Mouse (Mus musculus): Measurements from ENCODE around the gene Larp4. TPM values are rescaled to one million over a fixed set of nuclear protein-coding genes. Genes with fewer than 3 reads are reported as not detected.

Gene Larp4
- 9.9 TPM for polyA plus RNA-seq (2014; fragmentation: Illumina TruSeq; extraction: RNeasy Lipid Tissue Mini Kit (QIAGEN cat#74804); ENCODE audit: insufficient read depth, low read depth, low replicate concordance)

GRCm38 (mm10) chr15:99969765-99970164 lies at the start of gene Larp4:
Gene Larp4, plus strand, starts transcription at chr15:99970065.

DNA sequence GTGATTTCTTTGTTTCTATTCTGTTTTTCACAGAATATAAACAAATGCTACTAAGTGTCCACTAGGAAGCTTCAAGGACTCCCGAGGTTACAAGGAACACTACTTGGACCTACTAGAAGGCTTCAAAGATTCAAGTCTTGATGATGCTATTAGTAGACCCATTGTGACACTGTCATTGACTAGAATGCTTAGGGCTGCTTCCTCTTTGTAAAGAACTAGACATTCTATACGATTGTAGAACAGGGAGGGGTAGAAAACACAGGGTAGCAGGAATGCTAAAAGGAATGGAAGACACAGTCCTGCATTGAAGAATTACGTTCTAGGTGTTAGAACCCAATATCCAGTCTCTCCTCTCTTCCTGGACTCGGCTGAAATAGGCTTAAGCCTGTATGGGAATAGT lies 2.9 kb upstream of the Larp4 start, which contains the start of gene Fam186a:
Gene Fam186a (minus strand): TSS at position 101 of the 400 bp plus-strand sequence.

DNA sequence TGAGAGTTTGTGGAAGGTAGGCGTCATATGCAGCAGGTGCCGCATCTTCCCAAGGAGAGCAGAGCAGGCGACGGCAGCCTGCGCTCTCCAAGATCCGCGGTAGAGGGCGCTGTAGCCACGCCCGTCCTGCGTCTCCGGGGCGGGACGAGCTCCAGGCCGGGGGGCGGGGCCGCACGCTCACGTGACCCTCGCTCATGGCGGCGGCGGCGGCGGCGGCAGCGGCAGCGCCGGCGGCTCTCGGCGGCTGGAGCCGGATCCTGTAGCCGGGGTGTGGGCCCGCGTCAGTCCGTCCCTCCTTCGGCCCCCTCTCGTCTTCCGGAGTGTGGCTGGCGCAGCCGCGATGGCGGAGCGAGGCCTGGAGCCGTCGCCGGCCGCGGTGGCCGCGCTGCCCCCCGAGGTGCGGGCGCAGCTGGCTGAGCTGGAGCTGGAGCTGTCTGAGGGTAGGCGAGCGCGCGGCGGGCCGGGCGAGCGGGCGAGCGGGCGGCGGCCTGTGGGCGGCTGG lies 68.7 kb downstream of the Larp4 start, which contains the start of gene Dip2b:
Gene Dip2b (plus strand): TSS at position 195 of the 502 bp plus-strand sequence.

Other genes starting within 250 kb of the Larp4 start
- gene Cox14, start 244.4 kb upstream of the Larp4 start, polyA plus RNA-seq (2014; fragmentation: Illumina TruSeq; extraction: RNeasy Lipid Tissue Mini Kit (QIAGEN cat#74804); ENCODE audit: insufficient read depth, low read depth, low replicate concordance), result 132 TPM
- 42.5 TPM for gene Cers5, start 197.2 kb upstream of the Larp4 start, polyA plus RNA-seq (2014; fragmentation: Illumina TruSeq; extraction: RNeasy Lipid Tissue Mini Kit (QIAGEN cat#74804); ENCODE audit: insufficient read depth, low read depth, low replicate concordance)
- 24.5 TPM for gene Lima1, start 94.6 kb upstream of the Larp4 start, polyA plus RNA-seq (2014; fragmentation: Illumina TruSeq; extraction: RNeasy Lipid Tissue Mini Kit (QIAGEN cat#74804); ENCODE audit: insufficient read depth, low read depth, low replicate concordance)
- not detected for gene Fam186a, start 3.0 kb upstream of the Larp4 start, polyA plus RNA-seq (2014; fragmentation: Illumina TruSeq; extraction: RNeasy Lipid Tissue Mini Kit (QIAGEN cat#74804); ENCODE audit: insufficient read depth, low read depth, low replicate concordance)
- gene Dip2b, start 68.6 kb downstream of the Larp4 start, polyA plus RNA-seq (2014; fragmentation: Illumina TruSeq; extraction: RNeasy Lipid Tissue Mini Kit (QIAGEN cat#74804); ENCODE audit: insufficient read depth, low read depth, low replicate concordance), result 4.1 TPM